Mouse (Mus musculus) CH12.LX (cell line): ENCODE measurements at regions not wholly inside any gene's neighbourhood (a gene's known extent, or its start where the extent isn't known, plus 50 kb on each side); places are given as distances from the start of the nearest gene placed in this dataset.

Source experiments
- DNase-seq: peaks from one replicate; pipeline ENCODE4 v3.0.0-alpha.2; 2013; ENCODE audit errors: extremely low read depth
- H3K27ac ChIP-seq: 2 replicates; pipeline ENCODE4 v1.5.1; 2012; ENCODE audit warnings: low read depth, mild to moderate bottlenecking, control low read depth, moderate library complexity; ENCODE audit not compliant: insufficient read depth
- H3K27me3 ChIP-seq: replicated peaks from 2 replicates; pipeline ENCODE3; 2012; ENCODE audit warnings: inconsistent platforms
- H3K36me3 ChIP-seq, 2 experiments: replicated peaks in 1 of 2; 2 replicates each; pipeline versions ENCODE3 to v1.6.1; 2012; ENCODE audit warnings: inconsistent platforms in 1 of 2, low read length in 1 of 2, mild to moderate bottlenecking in 1 of 2, mixed read lengths in 1 of 2, moderate library complexity in 1 of 2; ENCODE audit not compliant: control insufficient read depth in 1 of 2, insufficient read depth in 1 of 2
- H3K4me1 ChIP-seq, 2 experiments: 2 replicates each; pipeline ENCODE4 v1.6.1; 2012; ENCODE audit warnings: inconsistent platforms in 1 of 2, moderate library complexity in 1 of 2; ENCODE audit not compliant: insufficient read depth in 2 of 2, control insufficient read depth in 1 of 2
- H3K4me2 ChIP-seq: 2 replicates; pipeline ENCODE4 v1.6.1; 2012; ENCODE audit warnings: low read depth, mild to moderate bottlenecking, control low read depth; ENCODE audit not compliant: poor library complexity, insufficient read depth, severe bottlenecking
- H3K4me3 ChIP-seq, 3 experiments: fragments of 150-350 bp in 1 of 3; sonication (generic) in 1 of 3; replicated peaks in 1 of 3; 2 replicates each; pipeline versions ENCODE3 to v1.5.1; 2011 to 2012; ENCODE audit warnings: low read depth in 2 of 3, low read length in 2 of 3, mild to moderate bottlenecking in 2 of 3, moderate library complexity in 2 of 3, control low read depth in 1 of 3, improper control_type of control experiment in 1 of 3, inconsistent platforms in 1 of 3, mixed read lengths in 1 of 3; ENCODE audit not compliant: poor library complexity in 1 of 3
- H3K79me2 ChIP-seq: replicated peaks from 2 replicates; pipeline ENCODE4 v1.6.1; 2012; ENCODE audit warnings: mild to moderate bottlenecking, moderate library complexity; ENCODE audit not compliant: control insufficient read depth, poor library complexity, insufficient read depth, severe bottlenecking; ENCODE audit errors: extremely low read depth
- H3K9ac ChIP-seq: 2 replicates; pipeline ENCODE4 v1.6.1; 2012; ENCODE audit warnings: low read depth, mild to moderate bottlenecking, control low read depth, moderate library complexity; ENCODE audit not compliant: insufficient read depth
- H3K9me3 ChIP-seq: replicated peaks from 2 replicates; pipeline ENCODE3; 2012; ENCODE audit warnings: low read length, inconsistent platforms, mixed read lengths
- BHLHE40 ChIP-seq: IDR thresholded peaks from 2 replicates; pipeline ENCODE4 v1.6.1; 2011; ENCODE audit warnings: mild to moderate bottlenecking, low read depth, low read length, improper control_type of control experiment
- E2F4 ChIP-seq: IDR thresholded peaks from 2 replicates; pipeline ENCODE4 v1.6.1; 2011; ENCODE audit warnings: low read depth, low read length, improper control_type of control experiment; ENCODE audit not compliant: insufficient replicate concordance
- ELF1 ChIP-seq: IDR thresholded peaks from 2 replicates; pipeline ENCODE4 v1.6.1; 2014; ENCODE audit warnings: low read depth, mild to moderate bottlenecking, inconsistent platforms, low read length, improper control_type of control experiment
- EP300 ChIP-seq: IDR thresholded peaks from 2 replicates; pipeline ENCODE4 v1.6.1; 2011; ENCODE audit warnings: low read length, improper control_type of control experiment
- GABPA ChIP-seq: IDR thresholded peaks from 2 replicates; pipeline ENCODE4 v1.6.1; 2012; ENCODE audit warnings: low read depth, low read length, improper control_type of control experiment, inconsistent platforms; ENCODE audit not compliant: insufficient replicate concordance
- IRF4 ChIP-seq: IDR thresholded peaks from 2 replicates; pipeline ENCODE4 v1.6.1; 2014; ENCODE audit warnings: low read depth, mild to moderate bottlenecking, inconsistent platforms, low read length, improper control_type of control experiment
- JUN ChIP-seq: IDR thresholded peaks from 2 replicates; pipeline ENCODE4 v1.6.1; 2011; ENCODE audit warnings: low read depth, mild to moderate bottlenecking, low read length, improper control_type of control experiment, moderate library complexity; ENCODE audit not compliant: insufficient read depth
- JUND ChIP-seq: conservative IDR thresholded peaks from 2 replicates; pipeline ENCODE4 v1.6.1; 2011; ENCODE audit warnings: low read depth, low read length, improper control_type of control experiment
- KAT2A ChIP-seq: IDR thresholded peaks from 2 replicates; pipeline ENCODE4 v1.6.1; 2012; ENCODE audit warnings: low read length, improper control_type of control experiment, inconsistent platforms; ENCODE audit not compliant: insufficient replicate concordance
- MAFK ChIP-seq: IDR thresholded peaks from 2 replicates; pipeline ENCODE4 v1.6.1; 2011; ENCODE audit warnings: low read length, improper control_type of control experiment; ENCODE audit not compliant: insufficient replicate concordance
- MAZ ChIP-seq: IDR thresholded peaks from 2 replicates; pipeline ENCODE4 v1.6.1; 2012; ENCODE audit warnings: low read depth, mild to moderate bottlenecking, inconsistent platforms, low read length, improper control_type of control experiment, moderate library complexity
- MEF2A ChIP-seq: IDR thresholded peaks from 2 replicates; pipeline ENCODE4 v1.6.1; 2014; ENCODE audit warnings: low read depth, mild to moderate bottlenecking, inconsistent platforms, low read length, improper control_type of control experiment, borderline replicate concordance
- NRF1 ChIP-seq: IDR thresholded peaks from 2 replicates; pipeline ENCODE4 v1.6.1; 2014; ENCODE audit warnings: low read depth, mild to moderate bottlenecking, inconsistent platforms, low read length, improper control_type of control experiment, moderate library complexity
- PAX5 ChIP-seq: IDR thresholded peaks from 2 replicates; pipeline ENCODE4 v1.6.1; 2012; ENCODE audit warnings: low read length, inconsistent platforms, mixed read lengths
- POLR2A ChIP-seq: IDR thresholded peaks from 2 replicates; pipeline ENCODE4 v1.6.1; 2011; ENCODE audit warnings: low read depth, mild to moderate bottlenecking, improper control_type of control experiment, low read length
- TBP ChIP-seq: conservative IDR thresholded peaks from 2 replicates; pipeline ENCODE4 v1.6.1; 2011; ENCODE audit warnings: low read depth, low read length, improper control_type of control experiment
- UBTF ChIP-seq: IDR thresholded peaks from 2 replicates; pipeline ENCODE4 v1.6.1; 2012; ENCODE audit warnings: low read depth, mild to moderate bottlenecking, inconsistent platforms, low read length, improper control_type of control experiment, moderate library complexity
- ZKSCAN1 ChIP-seq: IDR thresholded peaks from 2 replicates; pipeline ENCODE4 v1.6.1; 2012; ENCODE audit warnings: low read depth, inconsistent platforms, low read length, improper control_type of control experiment, borderline replicate concordance
- ZMIZ1 ChIP-seq: IDR thresholded peaks from 2 replicates; pipeline ENCODE4 v1.6.1; 2012; ENCODE audit warnings: low read depth, mild to moderate bottlenecking, inconsistent platforms, low read length, improper control_type of control experiment
- ZNF384 ChIP-seq: IDR thresholded peaks from 2 replicates; pipeline ENCODE4 v1.6.1; 2012; ENCODE audit warnings: low read depth, low read length, improper control_type of control experiment, inconsistent platforms
- dilution Hi-C: fragments of 300-500 bp; cut with MboI; formaldehyde crosslinking; loops from 2 replicates; pipeline ENCODE4 v1.14.3; 2020; ENCODE audit warnings: low sequenced_read_pairs; ENCODE audit not compliant: extremely low pct_unique_long_range_greater_than_20kb, extremely low pct_ligation_motif_present
- in situ Hi-C: fragments of 300-500 bp; cut with MboI; formaldehyde crosslinking; loops from 3 replicates; pipeline ENCODE4 v1.14.3; 2019; ENCODE audit warnings: low sequenced_read_pairs, low pct_ligation_motif_present, low pct_unique_long_range_greater_than_20kb, mixed read lengths

- no peaks in the 10 kb centered on the region for H3K9me3 ChIP-seq
Observed at GRCm38 (mm10) chr4:105506190-105506589, 283.5 kb upstream of the Gm12728 start.

DNA sequence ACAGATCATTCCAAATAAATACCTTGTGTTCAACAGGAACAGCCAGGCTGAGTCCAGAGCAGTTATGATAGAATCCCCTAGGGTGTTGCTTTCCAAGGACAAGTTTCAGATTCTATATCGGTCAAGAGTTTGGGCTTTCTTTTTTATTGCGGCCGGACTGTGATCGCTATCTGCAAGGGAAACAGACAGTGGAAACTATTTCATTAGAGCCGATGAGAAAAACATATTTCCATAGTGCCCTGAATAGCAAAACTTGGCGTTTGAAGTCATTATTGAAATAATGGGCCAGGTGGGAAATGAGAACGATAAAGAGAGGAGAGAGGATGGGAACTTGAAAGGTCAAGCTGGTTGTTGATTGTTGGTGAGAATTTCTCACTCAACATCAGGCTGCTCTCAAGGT, 282.4 kb upstream of the Gm12728 start:
- no peak overlapping the region for H3K4me2 ChIP-seq
- DNase-seq, result no peak
- H3K79me2 ChIP-seq, result no peaks in the 10 kb centered on the region
- H3K9ac ChIP-seq, result no peak overlapping the region
- H3K27ac ChIP-seq, result no peak overlapping the region
- no peak for TF ChIP-seq PAX5
- TF ChIP-seq ZKSCAN1, result no peak
- no peak for TF ChIP-seq BHLHE40
- TF ChIP-seq UBTF, result no peak
- TF ChIP-seq, all 38 proteins: peak for 0
- H3K4me1 ChIP-seq, result no peaks in the 10 kb centered on the region
- H3K36me3 ChIP-seq, result no peaks in the 10 kb centered on the region
- dilution Hi-C loops (no loop called here), in situ Hi-C loops (no loop called here)
- H3K27me3 ChIP-seq, result peaks cover 38% of the 10 kb centered on the region
- no peaks in the 10 kb centered on the region for H3K9me3 ChIP-seq
- H3K4me3 ChIP-seq, result no peak overlapping the region

More at GRCm38 (mm10) chr4:105506190-105506589, 283.5 kb upstream of the Gm12728 start:
- Histone ChIP-seq H3K4me3 (no peak overlapping the region), H3K4me1 (no peaks in the 10 kb centered on the region), H3K9ac (no peak overlapping the region), H3K36me3 (no peaks in the 10 kb centered on the region), H3K79me2 (no peaks in the 10 kb centered on the region), H3K27ac (no peak overlapping the region), H3K4me2 (no peak overlapping the region), H3K27me3 (peaks cover 39% of the 10 kb centered on the region)
- no peak for TF ChIP-seq JUND
- no peak for TF ChIP-seq ZKSCAN1
- no peak for TF ChIP-seq KAT2A
- TF ChIP-seq MEF2A, result no peak
- TF ChIP-seq IRF4, result no peak
- TF ChIP-seq E2F4, result no peak
- no peak for TF ChIP-seq BHLHE40
- no peak for TF ChIP-seq ZMIZ1
- TF ChIP-seq MAZ, result no peak
- no peak for TF ChIP-seq GABPA
- TF ChIP-seq MAFK, result no peak
- TF ChIP-seq POLR2A, result no peak
- TF ChIP-seq ELF1, result no peak
- TF ChIP-seq NRF1, result no peak
- TF ChIP-seq JUN, result no peak
- no peak for TF ChIP-seq EP300
- no peak for TF ChIP-seq ZNF384
- no peak for TF ChIP-seq TBP
- dilution Hi-C loops (no loop called here), in situ Hi-C loops (no loop called here)
- DNase-seq, result no peak
